Mouse (Mus musculus) embryonic facial prominence, embryonic 12.5 days (tissue): ENCODE data around the gene Pik3c2a. TPM values are rescaled to one million over a fixed set of nuclear protein-coding genes. Genes with fewer than 3 reads are reported as not detected.

Experiments used
- ATAC-seq: fragments of 200-750 bp; cut with Nextera tagmentation; 2 replicates; pipeline ENCODE4 v1.8.0; 2017; ENCODE audit not compliant: insufficient number of reproducible peaks, insufficient read depth, low FRiP score, low TSS enrichment
- H3K27ac ChIP-seq: fragments of 300-500 bp; sonication (generic); 2 replicates; pipeline ENCODE4 v1.5.1; 2016; ENCODE audit warnings: mild to moderate bottlenecking
- H3K27me3 ChIP-seq: fragments of 300-500 bp; sonication (generic); 2 replicates; pipeline ENCODE4 v1.6.1; 2016; ENCODE audit warnings: mild to moderate bottlenecking, moderate library complexity
- H3K36me3 ChIP-seq: fragments of 300-500 bp; sonication (generic); 2 replicates; pipeline ENCODE4 v1.6.1; 2016; ENCODE audit warnings: mild to moderate bottlenecking
- H3K4me1 ChIP-seq: fragments of 300-500 bp; sonication (generic); 2 replicates; pipeline ENCODE4 v1.6.1; 2016
- H3K4me2 ChIP-seq: fragments of 300-500 bp; sonication (generic); replicated peaks from 2 replicates; pipeline ENCODE4 v1.6.1; 2016; ENCODE audit warnings: mild to moderate bottlenecking, moderate library complexity
- H3K4me3 ChIP-seq: fragments of 300-500 bp; sonication (generic); 2 replicates; pipeline ENCODE4 v1.5.1; 2016; ENCODE audit warnings: mild to moderate bottlenecking
- H3K9ac ChIP-seq: fragments of 300-500 bp; sonication (generic); 2 replicates; pipeline ENCODE4 v1.6.1; 2016; ENCODE audit warnings: mild to moderate bottlenecking, moderate library complexity
- H3K9me3 ChIP-seq: fragments of 300-500 bp; sonication (generic); 2 replicates; pipeline ENCODE4 v1.6.1; 2016; ENCODE audit warnings: mild to moderate bottlenecking, moderate library complexity
- WGBS: fragments of 180-500 bp; shearing (Covaris S2); methylation state at CpG from one replicate; pipeline ENCODE4 v1.1.7; 2016; 5-methylcytosine and 5-hydroxymethylcytosine counted together
- polyA plus RNA-seq: library from polyadenylated mRNA; unstranded; fragments of >200 nt; fragmentation: Nextera tagmentation; extraction: Ambion mirVana; gene quantifications from 2 replicates; pipeline ENCODE4 v1.2.1, GENCODE M21; 2016

Pik3c2a gene
- polyA plus RNA-seq, 1 experiment from 2014 or later, result 35.4 TPM

DNA sequence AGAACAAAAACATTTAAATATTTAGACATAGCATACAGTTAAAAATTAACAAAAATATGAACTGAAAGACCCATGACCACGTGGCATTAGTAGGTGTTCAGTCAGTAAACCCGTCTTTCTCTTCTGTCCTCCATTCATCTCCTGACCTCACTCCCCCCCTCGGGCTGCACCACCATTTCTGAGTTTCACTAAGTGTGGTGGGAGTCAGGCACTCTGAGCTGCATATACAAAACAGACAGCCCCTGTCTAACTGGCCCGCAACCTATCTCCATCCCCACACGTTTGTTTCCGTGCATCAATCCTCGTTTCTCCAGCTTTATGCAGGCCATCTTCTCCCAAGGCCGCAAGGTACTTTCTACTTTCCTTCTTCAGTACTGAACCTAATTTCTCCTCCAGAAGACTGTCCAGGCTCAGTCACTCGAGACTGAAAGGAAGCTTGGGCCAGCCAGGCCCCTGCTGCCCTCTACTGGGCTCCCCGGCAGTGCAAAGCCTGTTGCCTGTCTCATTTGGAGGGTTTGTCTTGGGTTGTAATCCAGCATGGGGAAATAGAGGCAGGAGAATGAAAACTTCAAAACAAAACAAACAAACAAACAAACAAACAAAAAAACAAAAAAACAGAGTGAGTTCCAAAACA is 119.8 kb downstream of the Pik3c2a start:
- WGBS, result 34% methylated on average over 10 of the region's 10 CpGs
- H3K4me2 ChIP-seq, result no peak overlapping the region
- H3K4me1 ChIP-seq, result no peaks in the 10 kb centered on the region
- 0 out of 2 replicates have a peak, but pooled peaks have one; percentile 52 for ATAC-seq
- no peak overlapping the region for H3K9ac ChIP-seq
- H3K27ac ChIP-seq, result no peak overlapping the region
- no peaks in the 10 kb centered on the region for H3K9me3 ChIP-seq
- no peaks in the 10 kb centered on the region for H3K36me3 ChIP-seq
- no peaks in the 10 kb centered on the region for H3K27me3 ChIP-seq
- H3K4me3 ChIP-seq, result no peak overlapping the region

GRCm38 (mm10) chr7:116309456-116309855 is 133.8 kb downstream of the Pik3c2a start:
- Histone ChIP-seq H3K27ac (no peak overlapping the region), H3K4me3 (no peak overlapping the region), H3K9ac (no peak overlapping the region; the same call in 1 of the 2 replicates), H3K36me3 (no peaks in the 10 kb centered on the region), H3K4me2 (0 out of 2 replicates have a peak overlapping the region, but pooled peaks have one; percentile 4), H3K27me3 (peaks cover 34% of the 10 kb centered on the region), H3K9me3 (no peaks in the 10 kb centered on the region), H3K4me1 (peaks cover 12% of the 10 kb centered on the region; the same call in 1 of the 2 replicates)
- 12% methylated on average over 9 of the region's 9 CpGs for WGBS
- no peak for ATAC-seq

DNA sequence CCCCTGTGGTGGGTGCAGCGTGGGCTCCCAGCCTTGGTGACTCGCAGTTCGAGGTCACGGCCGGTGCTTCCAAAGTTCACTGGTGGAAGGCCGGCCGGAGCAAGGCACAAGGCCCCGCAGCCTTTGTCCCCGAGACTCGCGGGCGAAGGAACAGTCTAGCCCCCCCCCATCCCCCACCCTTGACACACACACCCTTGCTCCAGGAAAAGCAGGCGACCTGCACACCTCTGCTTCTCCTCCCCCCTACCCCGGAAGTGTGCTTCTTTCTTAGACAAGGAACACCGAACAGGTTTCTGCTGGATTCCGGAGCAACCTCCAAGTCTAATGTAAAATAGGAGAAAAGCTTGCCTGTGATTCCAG is 134.6 kb downstream of the Pik3c2a start:
- peaks cover 34% of the 10 kb centered on the region for H3K27me3 ChIP-seq
- peak overlapping the region; percentile 67 for H3K4me3 ChIP-seq
- H3K4me1 ChIP-seq, result peaks cover 12% of the 10 kb centered on the region; the same call in 1 of the 2 replicates
- H3K9me3 ChIP-seq, result no peaks in the 10 kb centered on the region
- peak overlapping the region; percentile 99 for H3K4me2 ChIP-seq
- WGBS, result 3% methylated on average over 15 of the region's 16 CpGs
- ATAC-seq, result no peak
- peak overlapping the region; percentile 31; the same call in 1 of the 2 replicates for H3K9ac ChIP-seq
- no peaks in the 10 kb centered on the region for H3K36me3 ChIP-seq
- 0 out of 2 replicates have a peak overlapping the region, but pooled peaks have one; percentile 23 for H3K27ac ChIP-seq

- Histone ChIP-seq H3K4me3 (peak within 1 kb of the TSS; percentile 67), H3K36me3 (no peaks in the 10 kb centered on the region), H3K9me3 (no peaks in the 10 kb centered on the region), H3K27me3 (peaks cover 34% of the 10 kb centered on the region), H3K4me2 (peak within 1 kb of the TSS; percentile 99), H3K27ac (0 out of 2 replicates have a peak within 1 kb of the TSS, but pooled peaks have one; percentile 23), H3K9ac (peak within 1 kb of the TSS; percentile 55), H3K4me1 (peaks cover 12% of the 10 kb centered on the region; the same call in 1 of the 2 replicates)
- WGBS, result 0% methylated on average over 49 of the region's 65 CpGs
- ATAC-seq, result peak; percentile 72
Measured at GRCm38 (mm10) chr7:116307871-116308631, 135.2 kb downstream of the Pik3c2a start, which contains the start of gene Plekha7. TSS of gene Plekha7 (minus strand) at chr7:116308376.

GRCm38 (mm10) chr7:116307099-116307870 is 136.0 kb downstream of the Pik3c2a start:
- Histone ChIP-seq H3K27ac (no peak overlapping the region), H3K9me3 (no peaks in the 10 kb centered on the region), H3K36me3 (no peaks in the 10 kb centered on the region), H3K4me2 (peak overlapping the region; percentile 99), H3K9ac (peak overlapping the region; percentile 55), H3K4me1 (peaks cover 12% of the 10 kb centered on the region; the same call in 1 of the 2 replicates), H3K4me3 (peak overlapping the region; percentile 67), H3K27me3 (peaks cover 34% of the 10 kb centered on the region)
- ATAC-seq, result peak; percentile 71
- WGBS, result under 1% methylated on average over 60 of the region's 63 CpGs

DNA sequence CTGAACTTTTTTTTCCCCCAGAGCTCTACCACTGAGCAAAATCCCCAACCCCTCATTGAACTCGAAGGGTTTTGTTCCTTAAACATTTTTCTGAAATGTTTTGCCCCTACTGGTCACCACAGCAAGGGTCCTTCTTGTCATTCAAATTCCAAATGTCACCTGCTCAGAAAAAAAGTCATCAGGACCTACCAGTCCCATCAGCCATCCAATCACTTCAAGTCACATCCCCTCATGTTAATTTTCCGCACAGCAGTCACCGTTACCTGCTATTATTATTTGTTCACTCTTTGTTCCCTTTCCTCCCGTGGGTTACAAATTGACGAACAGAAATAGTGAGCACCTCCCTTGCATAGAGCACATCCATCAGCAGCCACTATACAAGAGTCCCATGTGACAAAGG is 136.6 kb downstream of the Pik3c2a start:
- ATAC-seq, result no peak
- no peak overlapping the region for H3K27ac ChIP-seq
- no peaks in the 10 kb centered on the region for H3K9me3 ChIP-seq
- no peaks in the 10 kb centered on the region for H3K36me3 ChIP-seq
- peak overlapping the region; percentile 67 for H3K4me3 ChIP-seq
- H3K9ac ChIP-seq, result no peak overlapping the region
- peak overlapping the region; percentile 99 for H3K4me2 ChIP-seq
- WGBS, result 10% methylated on average over 5 of the region's 5 CpGs
- peaks cover 12% of the 10 kb centered on the region; the same call in 1 of the 2 replicates for H3K4me1 ChIP-seq
- H3K27me3 ChIP-seq, result peaks cover 34% of the 10 kb centered on the region

DNA sequence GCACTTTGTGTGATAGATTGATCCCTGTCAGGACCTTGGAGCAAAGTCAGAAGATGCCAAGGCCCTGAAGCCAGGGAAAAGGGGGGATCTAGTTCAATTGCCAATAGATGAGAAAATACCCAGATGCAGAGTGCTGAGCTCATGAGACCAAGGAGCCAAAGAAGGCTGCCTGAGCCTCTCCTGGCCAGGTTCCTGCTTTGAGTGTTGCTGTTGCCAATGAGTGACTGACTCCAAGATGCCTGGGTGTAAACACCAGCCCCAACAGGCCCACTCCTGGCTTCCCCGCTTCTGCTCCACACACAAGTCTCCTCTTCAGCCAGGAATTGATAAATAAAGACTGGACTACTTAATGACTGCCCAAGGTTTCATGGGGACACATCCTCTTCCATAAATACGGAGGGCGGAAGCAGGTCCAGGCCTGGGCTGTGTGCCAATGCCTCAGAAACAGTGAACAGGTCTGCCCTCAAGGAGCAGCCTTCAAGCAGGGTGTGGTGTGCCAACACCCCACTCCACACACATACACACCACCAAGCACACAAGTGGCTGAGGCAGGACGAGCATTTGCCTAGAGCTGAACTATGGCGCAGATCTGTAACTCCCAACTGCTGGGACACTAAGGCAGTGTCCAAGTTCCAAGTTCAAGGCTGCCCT is 141.5 kb downstream of the Pik3c2a start:
- Histone ChIP-seq H3K4me1 (no peaks in the 10 kb centered on the region), H3K27me3 (peaks cover 19% of the 10 kb centered on the region), H3K36me3 (no peaks in the 10 kb centered on the region), H3K4me2 (no peak overlapping the region), H3K4me3 (no peak overlapping the region), H3K9me3 (no peaks in the 10 kb centered on the region), H3K27ac (no peak overlapping the region), H3K9ac (no peak overlapping the region)
- no peak for ATAC-seq
- 90% methylated on average over 5 of the region's 5 CpGs for WGBS

DNA sequence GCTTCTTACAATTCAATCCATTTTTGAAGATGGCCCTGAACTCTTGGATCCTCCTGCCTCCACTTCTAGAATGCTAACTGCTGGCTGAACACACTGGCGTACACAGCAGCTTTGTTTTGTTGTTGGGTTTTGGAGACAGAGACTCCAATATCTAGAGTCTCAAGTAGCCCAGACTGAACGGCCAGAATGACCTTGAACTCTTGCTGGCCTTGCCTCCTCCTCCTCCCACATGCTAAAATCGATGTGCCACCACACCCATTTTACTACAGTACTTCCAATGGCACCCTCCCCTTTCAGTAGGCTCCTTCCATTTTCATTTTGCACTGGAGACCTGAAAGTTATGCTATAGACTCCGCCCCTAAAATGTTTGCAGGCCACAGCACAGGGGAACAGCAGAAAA is 142.1 kb downstream of the Pik3c2a start:
- no peak for ATAC-seq

GRCm38 (mm10) chr7:116298851-116299250 is 144.4 kb downstream of the Pik3c2a start:
- Histone ChIP-seq H3K27ac (no peak overlapping the region), H3K9ac (no peak overlapping the region), H3K4me2 (no peak overlapping the region), H3K27me3 (no peaks in the 10 kb centered on the region), H3K4me3 (no peak overlapping the region), H3K9me3 (no peaks in the 10 kb centered on the region), H3K36me3 (no peaks in the 10 kb centered on the region), H3K4me1 (peaks cover 3% of the 10 kb centered on the region; the same call in 1 of the 2 replicates)
- no peak for ATAC-seq
- 85% methylated on average over 2 of the region's 2 CpGs for WGBS

More for the DNA sequence above, 142.1 kb downstream of the Pik3c2a start:
- no peak overlapping the region for H3K4me2 ChIP-seq
- no peaks in the 10 kb centered on the region for H3K36me3 ChIP-seq
- no peak overlapping the region for H3K4me3 ChIP-seq
- H3K27me3 ChIP-seq, result peaks cover 12% of the 10 kb centered on the region
- no peak overlapping the region for H3K9ac ChIP-seq
- H3K27ac ChIP-seq, result no peak overlapping the region
- no peaks in the 10 kb centered on the region for H3K9me3 ChIP-seq
- no peaks in the 10 kb centered on the region for H3K4me1 ChIP-seq
- WGBS, result 84% methylated on average over 4 of the region's 4 CpGs

GRCm38 (mm10) chr7:116298389-116298788 is 144.9 kb downstream of the Pik3c2a start:
- no peak overlapping the region for H3K4me3 ChIP-seq
- WGBS, result 78% methylated on average over 10 of the region's 10 CpGs
- peaks cover 3% of the 10 kb centered on the region; the same call in 1 of the 2 replicates for H3K4me1 ChIP-seq
- H3K4me2 ChIP-seq, result no peak overlapping the region
- H3K27ac ChIP-seq, result no peak overlapping the region
- no peaks in the 10 kb centered on the region for H3K27me3 ChIP-seq
- H3K9ac ChIP-seq, result no peak overlapping the region
- no peaks in the 10 kb centered on the region for H3K9me3 ChIP-seq
- ATAC-seq, result no peak
- H3K36me3 ChIP-seq, result no peaks in the 10 kb centered on the region

DNA sequence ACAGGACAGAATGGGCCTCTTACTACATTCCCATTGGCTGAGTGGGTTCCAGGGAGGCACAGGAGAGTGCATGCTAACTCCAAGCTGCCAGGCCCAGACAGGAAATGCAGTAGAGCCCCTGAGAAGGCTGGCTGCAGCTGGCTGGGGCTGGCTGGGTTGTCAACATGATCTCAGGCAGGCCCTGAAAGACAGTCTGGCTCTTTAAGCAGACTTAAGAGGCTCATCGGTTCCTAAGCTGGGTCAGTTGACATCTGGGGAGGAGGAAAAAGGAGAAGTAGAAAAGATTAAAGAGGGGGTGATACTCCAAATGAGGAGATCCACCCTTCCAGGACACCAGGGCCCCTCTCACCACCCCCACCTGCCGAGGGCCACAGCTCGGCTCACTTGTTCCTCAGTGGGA is 148.3 kb downstream of the Pik3c2a start:
- 0 out of 2 replicates have a peak overlapping the region, but pooled peaks have one; percentile 62 for H3K27ac ChIP-seq
- H3K27me3 ChIP-seq, result no peaks in the 10 kb centered on the region
- ATAC-seq, result no peak
- H3K4me3 ChIP-seq, result no peak overlapping the region
- H3K9ac ChIP-seq, result no peak overlapping the region
- 38% methylated on average over 3 of the region's 3 CpGs for WGBS
- H3K36me3 ChIP-seq, result no peaks in the 10 kb centered on the region
- H3K9me3 ChIP-seq, result no peaks in the 10 kb centered on the region
- H3K4me2 ChIP-seq, result no peak overlapping the region
- peaks cover 10% of the 10 kb centered on the region; the same call in 1 of the 2 replicates for H3K4me1 ChIP-seq
